Mouse (Mus musculus) heart, postnatal 0 days (tissue): ENCODE results near the gene Pou2f2.

Source experiments
- CTCF ChIP-seq: IDR thresholded peaks from 2 replicates; pipeline ENCODE4 v1.5.1; 2016; ENCODE audit warnings: antibody characterized with exemption, control low read depth, low read depth
- EP300 ChIP-seq: IDR thresholded peaks from 2 replicates; pipeline ENCODE4 v1.6.1; 2016; ENCODE audit warnings: antibody characterized with exemption, low read depth

GRCm38 (mm10) chr7:25076663-25077413 lies 102.7 kb downstream of the Pou2f2 start:
- TF ChIP-seq CTCF (peak; percentile 19; the same call in 1 of the 2 replicates), EP300 (0 out of 2 replicates have a peak, but pooled peaks have one; percentile 66)
